Mouse (Mus musculus): ENCODE results near the gene RPS10-NUDT3. TPM values are rescaled to one million over a fixed set of nuclear protein-coding genes. Genes with fewer than 3 reads are reported as not detected.

The RPS10-NUDT3 gene
- polyA plus RNA-seq, 1 experiment from 2014 or later: not detected

DNA sequence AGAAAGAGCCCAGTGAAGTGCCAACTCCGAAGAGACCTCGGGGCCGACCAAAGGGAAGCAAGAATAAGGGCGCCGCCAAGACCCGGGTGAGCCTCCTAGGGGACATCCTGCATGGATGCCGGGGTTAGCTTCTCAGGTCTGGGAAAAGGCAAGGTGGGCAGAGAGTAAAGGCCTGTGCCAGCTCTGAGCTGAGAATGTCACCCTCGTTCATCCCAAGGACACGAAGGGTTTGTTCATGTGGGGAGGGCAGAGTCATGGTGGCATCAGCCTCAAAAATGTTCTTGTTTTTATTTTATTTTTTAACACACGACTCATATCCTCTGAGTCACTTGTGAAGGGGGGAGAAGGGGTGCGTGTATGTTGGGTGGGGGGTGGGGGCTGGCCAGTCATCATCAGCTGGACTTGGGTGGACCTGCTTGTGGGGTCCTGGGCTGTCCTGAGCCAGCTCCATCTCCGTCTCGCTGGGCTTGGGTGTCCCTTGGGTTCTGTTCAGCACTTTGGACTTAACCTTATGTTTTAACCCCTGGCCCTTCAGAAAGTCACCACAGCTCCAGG, 74.0 kb downstream of the RPS10-NUDT3 start:
- ATAC-seq (ENCODE audit: low FRiP score, low TSS enrichment) (no peak), DNase-seq (ENCODE audit: low spot score) (no peak)
- H3K9ac ChIP-seq (ENCODE audit: low read length): no peak overlapping the region
- no peak overlapping the region for H3K4me2 ChIP-seq (replicated peaks; ENCODE audit: low read depth)
- no peak overlapping the region for H3K4me3 ChIP-seq (ENCODE audit: low read depth, low read length)
- H3K9me3 ChIP-seq (ENCODE audit: control insufficient read depth, low read length): no peaks in the 10 kb centered on the region
- WGBS: 77% methylated on average over 13 of the region's 13 CpGs
- 0 out of 2 replicates have a peak, but pooled peaks cover 3% of the 10 kb centered on the region for H3K4me1 ChIP-seq (replicated peaks; ENCODE audit: control insufficient read depth, insufficient read depth)
- no peak overlapping the region for H3K27ac ChIP-seq (replicated peaks)
- no peaks in the 10 kb centered on the region for H3K27me3 ChIP-seq (ENCODE audit: control insufficient read depth, insufficient read depth, low read length)
- TF ChIP-seq EP300 (optimal IDR thresholded peaks at IDR 0.05) (no peak), CTCF (IDR thresholded peaks at IDR 0.05; ENCODE audit: low read depth) (no peak)
- H3K36me3 ChIP-seq (ENCODE audit: control insufficient read depth, insufficient read depth, low read length): no peaks in the 10 kb centered on the region

DNA sequence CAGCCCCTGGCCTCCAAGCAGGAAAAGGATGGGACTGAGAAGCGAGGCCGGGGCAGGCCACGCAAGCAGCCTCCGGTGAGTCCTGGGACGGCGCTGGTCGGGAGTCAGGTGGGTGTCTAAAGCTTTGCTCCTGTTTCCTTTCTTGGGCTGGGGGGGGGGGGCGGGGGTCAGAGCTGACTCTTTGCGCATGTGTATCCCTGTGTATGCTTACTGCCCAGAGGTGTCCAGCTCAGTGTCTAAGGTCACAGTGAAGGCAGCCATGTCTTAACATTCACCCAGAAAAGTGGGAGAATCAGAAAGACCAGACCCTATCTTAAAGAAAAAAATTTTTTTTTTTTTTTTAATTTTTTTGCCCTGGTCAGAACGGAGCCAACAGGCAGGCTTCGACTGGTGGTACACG, 75.4 kb downstream of the RPS10-NUDT3 start:
- Histone ChIP-seq H3K9ac (ENCODE audit: low read length) (no peak overlapping the region), H3K4me2 (replicated peaks; ENCODE audit: low read depth) (no peak overlapping the region), H3K27ac (replicated peaks) (no peak overlapping the region), H3K27me3 (ENCODE audit: control insufficient read depth, insufficient read depth, low read length) (no peaks in the 10 kb centered on the region), H3K4me3 (ENCODE audit: low read depth, low read length) (no peak overlapping the region), H3K4me1 (replicated peaks; ENCODE audit: control insufficient read depth, insufficient read depth) (peaks cover 4% of the 10 kb centered on the region; the same call in 1 of the 2 replicates), H3K36me3 (ENCODE audit: control insufficient read depth, insufficient read depth, low read length) (no peaks in the 10 kb centered on the region), H3K9me3 (ENCODE audit: control insufficient read depth, low read length) (no peaks in the 10 kb centered on the region)
- ATAC-seq (ENCODE audit: low FRiP score, low TSS enrichment) (no peak), DNase-seq (ENCODE audit: low spot score) (no peak)
- 57% methylated on average over 10 of the region's 12 CpGs for WGBS
- no peak for TF ChIP-seq CTCF (IDR thresholded peaks at IDR 0.05; ENCODE audit: low read depth)

DNA sequence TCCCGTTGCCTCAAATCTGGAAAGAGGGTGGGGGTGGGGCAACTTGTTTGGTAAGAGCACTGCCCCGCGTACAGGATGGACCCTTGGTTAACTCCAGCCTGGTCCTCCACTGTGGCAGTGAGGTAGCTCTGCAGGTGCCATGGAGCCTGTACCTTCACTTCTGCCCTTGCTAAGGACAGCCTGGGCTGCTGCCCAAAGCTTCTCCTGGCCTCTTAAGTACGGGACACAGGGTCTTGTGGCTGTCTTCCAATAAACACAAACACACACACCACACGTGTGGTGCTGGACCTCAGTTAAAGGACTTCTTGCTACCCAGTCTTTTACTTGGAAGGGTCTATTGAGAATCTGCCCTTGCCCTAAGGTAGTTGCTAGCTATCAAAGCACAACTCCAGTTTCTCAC, 76.2 kb downstream of the RPS10-NUDT3 start:
- Histone ChIP-seq H3K27ac (replicated peaks) (no peak overlapping the region), H3K4me1 (replicated peaks; ENCODE audit: control insufficient read depth, insufficient read depth) (peaks cover 4% of the 10 kb centered on the region; the same call in 1 of the 2 replicates), H3K9ac (ENCODE audit: low read length) (no peak overlapping the region), H3K9me3 (ENCODE audit: control insufficient read depth, low read length) (no peaks in the 10 kb centered on the region), H3K4me2 (replicated peaks; ENCODE audit: low read depth) (peak overlapping the region; percentile 12; the same call in 1 of the 2 replicates), H3K4me3 (ENCODE audit: low read depth, low read length) (no peak overlapping the region), H3K36me3 (ENCODE audit: control insufficient read depth, insufficient read depth, low read length) (no peaks in the 10 kb centered on the region), H3K27me3 (ENCODE audit: control insufficient read depth, insufficient read depth, low read length) (no peaks in the 10 kb centered on the region)
- no peak for TF ChIP-seq EP300 (optimal IDR thresholded peaks at IDR 0.05)
- TF ChIP-seq CTCF (IDR thresholded peaks at IDR 0.05; ENCODE audit: low read depth): no peak
- DNase-seq (ENCODE audit: low spot score): no peak
- 30% methylated on average over 5 of the region's 5 CpGs for WGBS
- no peak for ATAC-seq (ENCODE audit: low FRiP score, low TSS enrichment)

DNA sequence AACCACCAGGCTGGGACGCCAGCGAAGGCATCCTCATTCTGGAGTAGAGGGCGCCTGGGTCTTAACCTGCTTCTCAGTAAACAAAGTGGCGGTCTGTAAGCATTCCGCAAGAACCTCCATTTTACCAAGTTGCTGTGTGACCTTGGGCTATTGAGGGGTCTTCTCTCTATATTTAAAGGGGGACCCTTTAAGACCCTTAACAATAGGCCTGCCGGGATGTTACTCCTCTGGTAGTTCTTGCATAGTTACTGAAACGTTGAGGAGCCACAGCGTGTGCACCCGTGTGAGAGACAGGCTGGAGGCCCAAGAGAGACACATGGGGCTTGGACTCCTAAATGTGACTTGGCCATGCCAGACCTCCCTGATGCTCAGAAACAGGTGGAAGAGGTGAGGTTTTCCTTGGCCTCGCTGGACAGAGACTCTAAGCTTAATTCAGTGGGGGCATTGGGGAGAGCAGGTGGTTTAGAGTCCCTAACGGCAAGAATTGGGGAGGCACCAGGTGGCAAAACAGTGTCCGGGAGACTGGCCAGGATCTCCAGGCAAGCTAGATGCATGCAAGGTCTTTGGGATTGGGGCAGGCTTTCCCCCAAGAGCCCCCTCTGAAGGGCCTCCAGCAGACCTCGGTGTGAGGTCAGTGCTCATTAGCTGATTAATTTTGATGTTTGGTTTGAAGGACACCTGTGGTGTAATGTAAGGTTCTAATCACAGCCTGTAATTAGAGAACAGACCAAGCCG, 76.9 kb downstream of the RPS10-NUDT3 start:
- H3K4me1 ChIP-seq (replicated peaks; ENCODE audit: control insufficient read depth, insufficient read depth): peaks cover 4% of the 10 kb centered on the region; the same call in 1 of the 2 replicates
- H3K9ac ChIP-seq (ENCODE audit: low read length): peak overlapping the region; percentile 79
- H3K9me3 ChIP-seq (ENCODE audit: control insufficient read depth, low read length): no peaks in the 10 kb centered on the region
- ATAC-seq (ENCODE audit: low FRiP score, low TSS enrichment) (no peak), DNase-seq (ENCODE audit: low spot score) (no peak)
- WGBS: 24% methylated on average over 14 of the region's 14 CpGs
- H3K4me2 ChIP-seq (replicated peaks; ENCODE audit: low read depth): peak overlapping the region; percentile 94
- TF ChIP-seq CTCF (IDR thresholded peaks at IDR 0.05; ENCODE audit: low read depth) (no peak), EP300 (optimal IDR thresholded peaks at IDR 0.05) (no peak)
- peak overlapping the region; percentile 92 for H3K27ac ChIP-seq (replicated peaks)
- H3K36me3 ChIP-seq (ENCODE audit: control insufficient read depth, insufficient read depth, low read length): no peaks in the 10 kb centered on the region
- H3K27me3 ChIP-seq (ENCODE audit: control insufficient read depth, insufficient read depth, low read length): no peaks in the 10 kb centered on the region
- peak overlapping the region; percentile 65 for H3K4me3 ChIP-seq (ENCODE audit: low read depth, low read length)

DNA sequence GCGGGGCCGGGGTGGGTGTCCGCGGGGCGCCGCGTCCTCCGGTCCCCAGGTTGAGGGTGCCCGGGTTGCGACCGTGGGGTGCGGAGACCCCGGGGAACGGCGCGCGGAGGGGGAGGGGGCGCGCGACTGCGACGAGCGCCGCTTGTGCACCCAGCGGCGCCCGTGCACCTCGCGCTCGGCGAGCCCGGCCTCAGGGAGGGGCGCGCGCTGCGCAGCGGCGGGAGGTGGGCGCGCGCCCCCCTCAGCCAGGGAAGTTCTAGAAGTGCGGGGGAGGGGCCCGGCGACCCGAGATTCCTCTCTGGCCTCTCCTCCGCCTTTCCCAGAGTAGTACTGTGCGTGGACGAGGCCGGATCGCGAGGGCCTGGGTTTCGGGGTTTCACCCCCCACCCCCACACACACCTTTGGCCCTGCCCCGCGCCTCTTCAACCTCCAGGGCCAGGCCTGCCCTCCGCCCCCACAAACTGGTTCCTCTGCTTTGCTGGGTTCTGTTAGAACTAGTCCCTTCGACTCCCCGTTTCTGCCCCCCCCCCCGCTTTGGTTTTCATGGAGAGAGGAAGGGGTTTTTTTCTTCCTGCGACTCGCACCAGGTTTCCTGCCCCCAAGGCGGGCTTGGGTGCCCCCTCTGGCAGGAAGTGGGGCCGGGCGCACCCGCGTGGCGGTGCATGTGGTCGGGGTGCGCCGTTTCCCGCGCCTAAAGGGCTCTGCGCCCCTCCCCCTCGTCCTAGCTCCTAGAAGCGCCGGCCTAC, 77.7 kb downstream of the RPS10-NUDT3 start:
- Histone ChIP-seq H3K27me3 (ENCODE audit: control insufficient read depth, insufficient read depth, low read length) (no peaks in the 10 kb centered on the region), H3K4me2 (replicated peaks; ENCODE audit: low read depth) (peak overlapping the region; percentile 94), H3K4me3 (ENCODE audit: low read depth, low read length) (peak overlapping the region; percentile 65), H3K9ac (ENCODE audit: low read length) (peak overlapping the region; percentile 79), H3K9me3 (ENCODE audit: control insufficient read depth, low read length) (no peaks in the 10 kb centered on the region), H3K4me1 (replicated peaks; ENCODE audit: control insufficient read depth, insufficient read depth) (peaks cover 4% of the 10 kb centered on the region; the same call in 1 of the 2 replicates), H3K36me3 (ENCODE audit: control insufficient read depth, insufficient read depth, low read length) (no peaks in the 10 kb centered on the region), H3K27ac (replicated peaks) (peak overlapping the region; percentile 92)
- DNase-seq (ENCODE audit: low spot score) (peak; percentile 62), ATAC-seq (ENCODE audit: low FRiP score, low TSS enrichment) (no peak)
- WGBS: under 1% methylated on average over 47 of the region's 75 CpGs
- TF ChIP-seq EP300 (optimal IDR thresholded peaks at IDR 0.05) (no peak), CTCF (IDR thresholded peaks at IDR 0.05; ENCODE audit: low read depth) (peak; percentile 31; the same call in 1 of the 2 replicates)

Measured in stomach, postnatal 0 days (tissue).